Mouse (Mus musculus) forebrain, embryonic 10.5 days (tissue): Measurements from ENCODE around the gene Trank1. TPM values are rescaled to one million over a fixed set of nuclear protein-coding genes. Genes with fewer than 3 reads are reported as not detected.

Experiments used
- DNase-seq: peaks from one replicate; pipeline ENCODE4 v3.0.0-alpha.2; 2017; ENCODE audit warnings: low spot score; ENCODE audit errors: extremely low spot score
- H3K27ac ChIP-seq: fragments of 300-500 bp; sonication (generic); 2 replicates; pipeline ENCODE4 v1.5.1; 2016; ENCODE audit warnings: mild to moderate bottlenecking
- H3K27me3 ChIP-seq: fragments of 300-500 bp; sonication (generic); 2 replicates; pipeline ENCODE4 v1.6.1; 2016; ENCODE audit warnings: mild to moderate bottlenecking; ENCODE audit not compliant: poor library complexity, severe bottlenecking
- H3K36me3 ChIP-seq: fragments of 300-500 bp; sonication (generic); replicated peaks from 2 replicates; pipeline ENCODE4 v1.6.1; 2016; ENCODE audit warnings: mild to moderate bottlenecking, moderate library complexity
- H3K4me1 ChIP-seq: fragments of 300-500 bp; sonication (generic); 2 replicates; pipeline ENCODE4 v1.6.1; 2016
- H3K4me3 ChIP-seq: fragments of 300-500 bp; sonication (generic); 2 replicates; pipeline ENCODE4 v1.5.1; 2016; ENCODE audit warnings: mild to moderate bottlenecking, moderate library complexity
- H3K9me3 ChIP-seq: fragments of 300-500 bp; sonication (generic); 2 replicates; pipeline ENCODE4 v1.6.1; 2016; ENCODE audit warnings: mild to moderate bottlenecking, moderate library complexity
- WGBS: fragments of 180-500 bp; shearing (Covaris S2); methylation state at CpG from one replicate; pipeline ENCODE4 v1.1.7; 2016; 5-methylcytosine and 5-hydroxymethylcytosine counted together
- polyA plus RNA-seq: library from polyadenylated mRNA; unstranded; fragments of >200 nt; fragmentation: Nextera tagmentation; extraction: Ambion mirVana; gene quantifications from 2 replicates; pipeline ENCODE4 v1.2.1, GENCODE M21; 2016

The Trank1 gene
- polyA plus RNA-seq, 1 experiment from 2014 or later = 0.20 TPM

GRCm38 (mm10) chr9:111287956-111288355 lies 23.6 kb upstream of the Trank1 start:
- DNase-seq = no peak

GRCm38 (mm10) chr9:111289294-111289831 lies 22.2 kb upstream of the Trank1 start:
- peaks cover 28% of the 10 kb centered on the region for H3K4me1 ChIP-seq
- peak overlapping the region; percentile 62; the same call in 1 of the 2 replicates for H3K27ac ChIP-seq
- WGBS = 58% methylated on average over 9 of the region's 9 CpGs
- H3K27me3 ChIP-seq = no peaks in the 10 kb centered on the region
- no peaks in the 10 kb centered on the region for H3K36me3 ChIP-seq
- peak; percentile 21 for DNase-seq
- H3K4me3 ChIP-seq = peak overlapping the region; percentile 12; the same call in 1 of the 2 replicates
- H3K9me3 ChIP-seq = no peaks in the 10 kb centered on the region

More at GRCm38 (mm10) chr9:111287956-111288355, 23.6 kb upstream of the Trank1 start:
- H3K4me1 ChIP-seq = peaks cover 28% of the 10 kb centered on the region
- H3K36me3 ChIP-seq = no peaks in the 10 kb centered on the region
- no peak overlapping the region for H3K4me3 ChIP-seq
- H3K9me3 ChIP-seq = no peaks in the 10 kb centered on the region
- no peak overlapping the region for H3K27ac ChIP-seq
- WGBS = 93% methylated on average over 4 of the region's 4 CpGs
- H3K27me3 ChIP-seq = no peaks in the 10 kb centered on the region

- no peaks in the 10 kb centered on the region for H3K27me3 ChIP-seq
- no peaks in the 10 kb centered on the region for H3K36me3 ChIP-seq
- WGBS = 15% methylated on average over 21 of the region's 21 CpGs
- no peaks in the 10 kb centered on the region for H3K9me3 ChIP-seq
- H3K4me1 ChIP-seq = peaks cover 26% of the 10 kb centered on the region
- DNase-seq = peak; percentile 87
- H3K27ac ChIP-seq = peak overlapping the region; percentile 62; the same call in 1 of the 2 replicates
- peak overlapping the region; percentile 12; the same call in 1 of the 2 replicates for H3K4me3 ChIP-seq
Measured at GRCm38 (mm10) chr9:111289832-111290339, 21.7 kb upstream of the Trank1 start.

- H3K9me3 ChIP-seq = no peaks in the 10 kb centered on the region
- no peaks in the 10 kb centered on the region for H3K27me3 ChIP-seq
- H3K36me3 ChIP-seq = no peaks in the 10 kb centered on the region
- DNase-seq = no peak
- peaks cover 19% of the 10 kb centered on the region for H3K4me1 ChIP-seq
- no peak overlapping the region for H3K4me3 ChIP-seq
- WGBS = 78% methylated on average over 11 of the region's 11 CpGs
- no peak overlapping the region for H3K27ac ChIP-seq
Measured at GRCm38 (mm10) chr9:111290539-111291100, 20.9 kb upstream of the Trank1 start.

- Histone ChIP-seq H3K27me3 (no peaks in the 10 kb centered on the region), H3K9me3 (no peaks in the 10 kb centered on the region), H3K36me3 (no peaks in the 10 kb centered on the region), H3K4me1 (peaks cover 12% of the 10 kb centered on the region), H3K4me3 (no peak overlapping the region), H3K27ac (no peak overlapping the region)
- 91% methylated on average over 4 of the region's 4 CpGs for WGBS
- DNase-seq = no peak
Measured at GRCm38 (mm10) chr9:111293234-111293633, 18.3 kb upstream of the Trank1 start.

GRCm38 (mm10) chr9:111294911-111295310 lies 16.6 kb upstream of the Trank1 start:
- Histone ChIP-seq H3K4me3 (no peak overlapping the region), H3K9me3 (no peaks in the 10 kb centered on the region), H3K36me3 (no peaks in the 10 kb centered on the region), H3K27ac (no peak overlapping the region), H3K27me3 (no peaks in the 10 kb centered on the region), H3K4me1 (peaks cover 3% of the 10 kb centered on the region)
- WGBS = 91% methylated on average over 6 of the region's 6 CpGs
- no peak for DNase-seq

- no peak overlapping the region for H3K27ac ChIP-seq
- no peak for DNase-seq
- no peaks in the 10 kb centered on the region for H3K27me3 ChIP-seq
- H3K4me1 ChIP-seq = no peaks in the 10 kb centered on the region
- 73% methylated on average over 2 of the region's 2 CpGs for WGBS
- no peaks in the 10 kb centered on the region for H3K9me3 ChIP-seq
- H3K36me3 ChIP-seq = no peaks in the 10 kb centered on the region
- no peak overlapping the region for H3K4me3 ChIP-seq
Measured at GRCm38 (mm10) chr9:111295323-111295722, 16.2 kb upstream of the Trank1 start.

- Histone ChIP-seq H3K27ac (no peak overlapping the region), H3K9me3 (no peaks in the 10 kb centered on the region), H3K27me3 (no peaks in the 10 kb centered on the region), H3K4me1 (no peaks in the 10 kb centered on the region), H3K4me3 (no peak overlapping the region), H3K36me3 (no peaks in the 10 kb centered on the region)
- no peak for DNase-seq
- whole genome bisulfite sequencing = 86% methylated on average over 7 of the region's 7 CpGs
Measured at GRCm38 (mm10) chr9:111296433-111296832, 15.1 kb upstream of the Trank1 start.

- Histone ChIP-seq H3K36me3 (no peaks in the 10 kb centered on the region), H3K4me1 (no peaks in the 10 kb centered on the region), H3K9me3 (no peaks in the 10 kb centered on the region), H3K27me3 (no peaks in the 10 kb centered on the region), H3K27ac (no peak overlapping the region), H3K4me3 (no peak overlapping the region)
- 96% methylated on average over 2 of the region's 2 CpGs for WGBS
- DNase-seq = no peak
Measured at GRCm38 (mm10) chr9:111298606-111299005, 12.9 kb upstream of the Trank1 start.

GRCm38 (mm10) chr9:111302196-111302831 lies 9.2 kb upstream of the Trank1 start:
- DNase-seq = no peak
- 79% methylated on average over 12 of the region's 12 CpGs for WGBS
- Histone ChIP-seq H3K9me3 (no peaks in the 10 kb centered on the region), H3K36me3 (no peaks in the 10 kb centered on the region), H3K27ac (no peak overlapping the region), H3K27me3 (no peaks in the 10 kb centered on the region), H3K4me3 (no peak overlapping the region), H3K4me1 (no peaks in the 10 kb centered on the region)

GRCm38 (mm10) chr9:111304036-111304435 lies 7.5 kb upstream of the Trank1 start:
- Histone ChIP-seq H3K9me3 (no peaks in the 10 kb centered on the region), H3K27ac (no peak overlapping the region), H3K4me1 (no peaks in the 10 kb centered on the region), H3K27me3 (peaks cover 5% of the 10 kb centered on the region), H3K36me3 (no peaks in the 10 kb centered on the region), H3K4me3 (no peak overlapping the region)
- 90% methylated on average over 6 of the region's 6 CpGs for WGBS
- no peak for DNase-seq

GRCm38 (mm10) chr9:111306142-111306541 lies 5.4 kb upstream of the Trank1 start:
- no peak overlapping the region for H3K27ac ChIP-seq
- 0 out of 2 replicates have a peak, but pooled peaks cover under 1% of the 10 kb centered on the region for H3K4me1 ChIP-seq
- H3K27me3 ChIP-seq = peaks cover 26% of the 10 kb centered on the region
- no peak overlapping the region for H3K4me3 ChIP-seq
- H3K9me3 ChIP-seq = peaks cover 14% of the 10 kb centered on the region
- WGBS = 85% methylated on average over 7 of the region's 7 CpGs
- H3K36me3 ChIP-seq = no peaks in the 10 kb centered on the region
- no peak for DNase-seq

GRCm38 (mm10) chr9:111311843-111312441 lies 403 bp downstream of the Trank1 start:
- H3K4me3 ChIP-seq = peak overlapping the region; percentile 56
- H3K4me1 ChIP-seq = peaks cover 18% of the 10 kb centered on the region
- H3K27me3 ChIP-seq = peaks cover 65% of the 10 kb centered on the region
- peak overlapping the region; percentile 54; the same call in 1 of the 2 replicates for H3K27ac ChIP-seq
- DNase-seq = no peak
- 2% methylated on average over 81 of the region's 98 CpGs for WGBS
- H3K36me3 ChIP-seq = no peaks in the 10 kb centered on the region
- peaks cover 15% of the 10 kb centered on the region for H3K9me3 ChIP-seq
